Mouse (Mus musculus): ENCODE data around the gene Bcas2. TPM values are rescaled to one million over a fixed set of nuclear protein-coding genes. Genes with fewer than 3 reads are reported as not detected.
"Not testable (repeated sequence)": the region's sequence is repeated elsewhere in the genome, so short reads cannot be mapped to it uniquely, and the experiment has no call there.

Bcas2 gene
- total RNA-seq (2021): 10 to 100 TPM; 69.3 to 70.2 TPM

- DNase-seq: peak; percentile 97
Observed at GRCm38 (mm10) chr3:103171505-103172267, at the start of gene Bcas2. Gene Bcas2, plus strand, starts transcription at chr3:103171655.

- no peak for DNase-seq
Observed at GRCm38 (mm10) chr3:103123636-103124035, 47.8 kb upstream of the Bcas2 start.

GRCm38 (mm10) chr3:103126138-103126537 lies 45.3 kb upstream of the Bcas2 start:
- no peak for DNase-seq

- no peak for DNase-seq
Observed at GRCm38 (mm10) chr3:103127177-103127576, 44.3 kb upstream of the Bcas2 start.

GRCm38 (mm10) chr3:103127721-103128120 lies 43.7 kb upstream of the Bcas2 start:
- no peak for DNase-seq

- DNase-seq: no peak
Observed at GRCm38 (mm10) chr3:103128251-103128650, 43.2 kb upstream of the Bcas2 start.

GRCm38 (mm10) chr3:103129367-103130159 lies 41.9 kb upstream of the Bcas2 start:
- DNase-seq: no peak

GRCm38 (mm10) chr3:103130236-103130751 lies 41.2 kb upstream of the Bcas2 start:
- peak; percentile 11 to 16 for DNase-seq

- DNase-seq: no peak
Observed at GRCm38 (mm10) chr3:103133098-103133497, 38.4 kb upstream of the Bcas2 start.

- no peak for DNase-seq
Observed at GRCm38 (mm10) chr3:103136414-103137077, 34.9 kb upstream of the Bcas2 start.

- no peak for DNase-seq
Observed at GRCm38 (mm10) chr3:103139047-103139446, 32.4 kb upstream of the Bcas2 start.

- DNase-seq: not testable (repeated sequence)
Observed at GRCm38 (mm10) chr3:103140095-103140838, 31.2 kb upstream of the Bcas2 start.

- peak in 1 of 2 experiments; percentile 12 for DNase-seq
Observed at GRCm38 (mm10) chr3:103141287-103141686, 30.2 kb upstream of the Bcas2 start.

- no peak for DNase-seq
Observed at GRCm38 (mm10) chr3:103142366-103142765, 29.1 kb upstream of the Bcas2 start.

GRCm38 (mm10) chr3:103145336-103145735 lies 26.1 kb upstream of the Bcas2 start:
- DNase-seq: no peak

- DNase-seq: no peak
Observed at GRCm38 (mm10) chr3:103145791-103146190, 25.7 kb upstream of the Bcas2 start.

GRCm38 (mm10) chr3:103146330-103147166 lies 24.9 kb upstream of the Bcas2 start:
- DNase-seq: no peak

GRCm38 (mm10) chr3:103147775-103148174 lies 23.7 kb upstream of the Bcas2 start:
- no peak for DNase-seq

GRCm38 (mm10) chr3:103148941-103149340 lies 22.5 kb upstream of the Bcas2 start:
- DNase-seq: no peak

- DNase-seq: no peak
Observed at GRCm38 (mm10) chr3:103153761-103154160, 17.7 kb upstream of the Bcas2 start.
